Comparison of ENCODE assay signal across 29 mouse cellular contexts in genomic region chr10:39606434-39606833, GRCm38 (mm10).
"Had no signal": no experiment of that assay in that cellular context is flagged by ENCODE, and none has a peak within 500 bp of the region (broad histone marks: within the 10 kb centered on the region; RNA-seq: fewer than 3 reads in every experiment).

No protein-coding gene starts in this region.

- H3K27me3 ChIP-seq: embryonic facial prominence, embryonic 12.5 days; embryonic facial prominence, embryonic 13.5 days; embryonic facial prominence, embryonic 15.5 days; forebrain, embryonic 12.5 days; forebrain, embryonic 13.5 days; forebrain, embryonic 15.5 days had no signal

- H3K27ac ChIP-seq: embryonic facial prominence, embryonic 10.5 days; embryonic facial prominence, embryonic 12.5 days; embryonic facial prominence, embryonic 13.5 days; embryonic facial prominence, embryonic 15.5 days; forebrain, embryonic 10.5 days; forebrain, embryonic 12.5 days; forebrain, embryonic 13.5 days; forebrain, embryonic 15.5 days; gastrocnemius, adult 2 months; heart, adult 2 months had no signal

- H3K9ac ChIP-seq: embryonic facial prominence, embryonic 12.5 days; embryonic facial prominence, embryonic 13.5 days; embryonic facial prominence, embryonic 15.5 days; forebrain, embryonic 12.5 days; forebrain, embryonic 13.5 days; forebrain, embryonic 15.5 days; forebrain, postnatal 0 days had no signal

- H3K36me3 ChIP-seq: embryonic facial prominence, embryonic 10.5 days; embryonic facial prominence, embryonic 12.5 days; embryonic facial prominence, embryonic 15.5 days; forebrain, embryonic 10.5 days; forebrain, embryonic 12.5 days; forebrain, embryonic 15.5 days had no signal

- H3K4me3 ChIP-seq: embryonic facial prominence, embryonic 10.5 days; embryonic facial prominence, embryonic 12.5 days; embryonic facial prominence, embryonic 13.5 days; embryonic facial prominence, embryonic 15.5 days; erythroblast, embryonic 14.5 days; forebrain, embryonic 10.5 days; forebrain, embryonic 12.5 days; forebrain, embryonic 13.5 days; forebrain, embryonic 15.5 days; gastrocnemius, adult 2 months; heart, adult 2 months had no signal

- H3K4me1 ChIP-seq: embryonic facial prominence, embryonic 12.5 days; forebrain, embryonic 12.5 days; forebrain, embryonic 13.5 days; forebrain, embryonic 15.5 days had no signal

- H3K4me2 ChIP-seq: embryonic facial prominence, embryonic 12.5 days; embryonic facial prominence, embryonic 13.5 days; embryonic facial prominence, embryonic 15.5 days; forebrain, embryonic 12.5 days; forebrain, embryonic 13.5 days; forebrain, embryonic 15.5 days had no signal

- DNase-seq: cerebellum, adult 2 months; cerebellum, adult 8-10 months; cerebellum, adult 9-10 months; cerebellum, adult 9-11 months; cerebellum, postnatal 10 days; cerebellum, postnatal 14 days; cerebellum, postnatal 25 days; cerebellum, postnatal 36 days; embryo, embryonic 11 days; forebrain, postnatal 0 days; gastrocnemius, adult 2 months; gastrocnemius, postnatal 10 days; gastrocnemius, postnatal 14 days; gastrocnemius, postnatal 25 days; gastrocnemius, postnatal 36 days; heart, adult 11 months; heart, adult 18-20 months; heart, adult 2 months had no signal

- ATAC-seq: forebrain, embryonic 13.5 days; forebrain, embryonic 14.5 days; forebrain, embryonic 15.5 days; forebrain, embryonic 16.5 days; forebrain, postnatal 0 days had no signal
